ENCODE assay signal across 25 mouse cellular contexts in the genomic region with DNA sequence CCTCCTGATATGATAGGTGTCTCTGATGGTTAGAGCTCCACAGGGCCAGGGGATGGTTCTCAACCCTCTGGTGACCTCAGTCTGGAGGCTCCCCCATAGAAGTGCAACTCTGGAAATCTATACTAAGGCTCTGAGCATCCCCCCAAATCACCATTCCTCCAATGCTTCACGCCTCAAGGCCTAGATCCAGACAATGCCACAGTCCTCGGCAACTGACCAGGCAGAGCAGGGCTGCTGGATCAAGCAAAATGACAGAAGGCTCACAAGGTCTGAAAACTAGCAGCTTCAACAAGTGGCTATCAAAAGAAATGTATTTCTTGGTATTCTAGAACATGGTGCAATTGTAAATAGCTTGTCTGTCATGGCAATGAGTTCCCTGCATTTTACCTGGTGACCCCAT. TPM values are rescaled to one million over a fixed set of nuclear protein-coding genes. Genes with fewer than 3 reads are reported as not detected.
DNase-seq lines count a peak whose midpoint lies in the region; ATAC-seq lines count a peak whose summit lies in the region.
"Had no signal": no experiment of that assay in that cellular context is flagged by ENCODE, and none has a peak within 500 bp of the region (broad histone marks: within the 10 kb centered on the region; RNA-seq: fewer than 3 reads in every experiment).

No protein-coding gene starts in this region.

- no peak overlapping the region for H3K27ac ChIP-seq in midbrain, embryonic 10.5 days (replicated peaks)
- no peak overlapping the region for H3K27ac ChIP-seq in midbrain, embryonic 13.5 days
- H3K27ac ChIP-seq: forebrain, embryonic 15.5 days; hindbrain, embryonic 15.5 days had no signal

- peaks cover 15% of the 10 kb centered on the region for H3K4me1 ChIP-seq in midbrain, embryonic 10.5 days
- H3K4me1 ChIP-seq in midbrain, embryonic 13.5 days (replicated peaks): peaks cover 12% of the 10 kb centered on the region

- no peak overlapping the region for H3K4me2 ChIP-seq in midbrain, embryonic 13.5 days (replicated peaks)
- H3K4me2 ChIP-seq: forebrain, embryonic 15.5 days; hindbrain, embryonic 15.5 days had no signal

- no peaks in the 10 kb centered on the region for H3K9me3 ChIP-seq in midbrain, embryonic 10.5 days (replicated peaks)
- no peaks in the 10 kb centered on the region for H3K9me3 ChIP-seq in midbrain, embryonic 13.5 days
- H3K9me3 ChIP-seq: forebrain, embryonic 15.5 days; hindbrain, embryonic 15.5 days had no signal

- H3K27me3 ChIP-seq in midbrain, embryonic 10.5 days (ENCODE audit: low read depth, poor library complexity, severe bottlenecking): peaks cover 15% of the 10 kb centered on the region
- peaks cover 12% of the 10 kb centered on the region; the same call in 1 of the 2 replicates for H3K27me3 ChIP-seq in midbrain, embryonic 13.5 days
- H3K27me3 ChIP-seq: forebrain, embryonic 15.5 days; hindbrain, embryonic 15.5 days had no signal

- H3K9ac ChIP-seq in midbrain, embryonic 13.5 days (replicated peaks): no peak overlapping the region
- H3K9ac ChIP-seq: forebrain, embryonic 15.5 days; hindbrain, embryonic 15.5 days had no signal

- H3K36me3 ChIP-seq in midbrain, embryonic 10.5 days: peaks cover 52% of the 10 kb centered on the region
- peaks cover 51% of the 10 kb centered on the region for H3K36me3 ChIP-seq in midbrain, embryonic 13.5 days

- WGBS in midbrain, embryonic 10.5 days: 91% methylated on average over 2 of the region's 2 CpGs
- WGBS in midbrain, embryonic 13.5 days: 95% methylated on average over 2 of the region's 2 CpGs

- intact Hi-C loops in heart, postnatal 14 days (cut with DNase I): no loop called here

- ATAC-seq in midbrain, embryonic 13.5 days: no peak
- ATAC-seq: forebrain, embryonic 15.5 days had no signal

- no peak overlapping the region for H3K4me3 ChIP-seq in midbrain, embryonic 10.5 days
- no peak overlapping the region for H3K4me3 ChIP-seq in midbrain, embryonic 13.5 days (replicated peaks)
- H3K4me3 ChIP-seq: forebrain, embryonic 15.5 days; hindbrain, embryonic 15.5 days had no signal

- peak; percentile 1 to 2 for DNase-seq in adrenal gland, postnatal 4 days (ENCODE audit: low spot score in 2 of 2)
- no peak for DNase-seq in adrenal gland, adult 8-10 months
- DNase-seq in heart, adult 11 months: peak; percentile 58
- no peak for DNase-seq in heart, postnatal 14 days
- DNase-seq in kidney, postnatal 10 days: peak; percentile 2
- no peak for DNase-seq in kidney, adult 11 months
- peak; percentile 8 for DNase-seq in midbrain, embryonic 10.5 days (ENCODE audit: low spot score)
- DNase-seq: adrenal gland, postnatal 36 days; cerebellum, adult 11 months; cerebellum, adult 9-10 months; cerebellum, postnatal 36 days; gastrocnemius, postnatal 14 days; heart, postnatal 10 days; kidney, adult 18-20 months had no signal

RNA-seq across cellular contexts. Expression of gene Plpp2, which starts 4.2 kb away (rescaled TPM):
- total RNA-seq in adrenal gland, postnatal 4 days (2021): 10 to 100 TPM; 24.9 to 26.4 TPM
- total RNA-seq in adrenal gland, adult 8-10 months (2022): 10 to 100 TPM; 21.3 to 49.8 (median 30.1) TPM
- total RNA-seq in heart, postnatal 14 days (2021): 1 to 10 TPM; 2.4 to 3.1 TPM
- polyA plus RNA-seq in midbrain, embryonic 10.5 days (2016; fragmentation: Nextera tagmentation; extraction: Ambion mirVana): 19.8 and 23.6 TPM in 2 replicates
- 9.5 and 10.5 TPM in 2 replicates for polyA plus RNA-seq in midbrain, embryonic 13.5 days (2015; fragmentation: Nextera tagmentation; extraction: Ambion mirVana)

RNA-seq across cellular contexts. Expression of gene Mier2, which starts 17.2 kb away (rescaled TPM):
- 10 to 100 TPM; 46.8 to 48.2 TPM for total RNA-seq in adrenal gland, postnatal 4 days (2021)
- 10 to 100 TPM; 24.2 to 49.8 (median 41.4) TPM for total RNA-seq in adrenal gland, adult 8-10 months (2022)
- total RNA-seq in heart, postnatal 14 days (2021): 10 to 100 TPM in 1 of 2 experiments, 1 to 10 TPM in 1; 9.2 to 12.4 TPM
- polyA plus RNA-seq in midbrain, embryonic 10.5 days (2016; fragmentation: Nextera tagmentation; extraction: Ambion mirVana): 69.9 and 72.8 TPM in 2 replicates
- polyA plus RNA-seq in midbrain, embryonic 13.5 days (2015; fragmentation: Nextera tagmentation; extraction: Ambion mirVana): 50.4 and 61.4 TPM in 2 replicates

RNA-seq across cellular contexts. Expression of gene Theg, which starts 49.4 kb away (rescaled TPM):
- total RNA-seq in adrenal gland, postnatal 4 days (2021): not detected
- not detected for total RNA-seq in adrenal gland, adult 8-10 months (2022)
- not detected for total RNA-seq in heart, postnatal 14 days (2021)
- not detected in 2 replicates for polyA plus RNA-seq in midbrain, embryonic 10.5 days (2016; fragmentation: Nextera tagmentation; extraction: Ambion mirVana)
- not detected in 2 replicates for polyA plus RNA-seq in midbrain, embryonic 13.5 days (2015; fragmentation: Nextera tagmentation; extraction: Ambion mirVana)
- total RNA-seq: adrenal gland, postnatal 36 days; gastrocnemius, adult 18-20 months; gastrocnemius, postnatal 14 days; heart, adult 8-10 months; heart, postnatal 10 days; hematopoietic stem cell, adult 5-6 weeks; MEL had no signal
- polyA plus RNA-seq: brain, embryonic 14.5 days; C2C12; embryonic facial prominence, embryonic 14.5 days; forebrain, embryonic 15.5 days; heart, embryonic 14.5 days; hindbrain, embryonic 15.5 days had no signal

Comparison
In these comparisons a context has a peak if more than half of its experiments do, and no peak if none do; other contexts are left out.
1. DNase-seq: peak in adrenal gland, postnatal 4 days (2 of 2), heart, adult 11 months (single experiment), kidney, postnatal 10 days (single experiment) and midbrain, embryonic 10.5 days (single experiment); none in adrenal gland, adult 8-10 months (single experiment), heart, postnatal 14 days (0 of 2) and kidney, adult 11 months (single experiment).
2. RNA of gene Plpp2, which starts 4.2 kb away (total RNA-seq): 21.3 to 49.8 TPM in adrenal gland, adult 8-10 months and 24.9 to 26.4 TPM in adrenal gland, postnatal 4 days; 2.4 to 3.1 TPM in heart, postnatal 14 days; every median in the first group is over 4 times any median in the second.